Mouse (Mus musculus) limb, embryonic 10.5 days (tissue): ENCODE results near the gene Aprt. TPM values are rescaled to one million over a fixed set of nuclear protein-coding genes. Genes with fewer than 3 reads are reported as not detected.
"Not testable (repeated sequence)": the region's sequence is repeated elsewhere in the genome, so short reads cannot be mapped to it uniquely, and the experiment has no call there.

Source experiments
- DNase-seq: peaks from one replicate; pipeline ENCODE4 v3.0.0-alpha.2; 2017; ENCODE audit warnings: low spot score
- H3K27ac ChIP-seq: fragments of 300-500 bp; sonication (generic); 2 replicates; pipeline ENCODE4 v1.5.1; 2016; ENCODE audit warnings: mild to moderate bottlenecking
- H3K27me3 ChIP-seq: fragments of 300-500 bp; sonication (generic); 2 replicates; pipeline ENCODE4 v1.6.1; 2016; ENCODE audit warnings: low read depth, mild to moderate bottlenecking; ENCODE audit not compliant: poor library complexity, severe bottlenecking
- H3K36me3 ChIP-seq: fragments of 300-500 bp; sonication (generic); 2 replicates; pipeline ENCODE4 v1.6.1; 2016; ENCODE audit warnings: mild to moderate bottlenecking, moderate library complexity
- H3K4me1 ChIP-seq: fragments of 300-500 bp; sonication (generic); 2 replicates; pipeline ENCODE4 v1.6.1; 2016
- H3K4me3 ChIP-seq: fragments of 300-500 bp; sonication (generic); 2 replicates; pipeline ENCODE4 v1.5.1; 2016; ENCODE audit warnings: mild to moderate bottlenecking, moderate library complexity
- H3K9me3 ChIP-seq: fragments of 300-500 bp; sonication (generic); replicated peaks from 2 replicates; pipeline ENCODE4 v1.6.1; 2016; ENCODE audit warnings: mild to moderate bottlenecking
- WGBS: fragments of 180-500 bp; shearing (Covaris S2); methylation state at CpG from one replicate; pipeline ENCODE4 v1.1.7; 2016; 5-methylcytosine and 5-hydroxymethylcytosine counted together
- polyA plus RNA-seq: library from polyadenylated mRNA; unstranded; fragments of >200 nt; fragmentation: Nextera tagmentation; extraction: Ambion mirVana; gene quantifications from 2 replicates; pipeline ENCODE4 v1.2.1, GENCODE M21; 2016

Aprt gene
- polyA plus RNA-seq, 1 experiment from 2014 or later: 285 TPM

GRCm38 (mm10) chr8:122579196-122579595 is 2.5 kb upstream of the Aprt start:
- peaks cover 80% of the 10 kb centered on the region for H3K4me1 ChIP-seq
- H3K9me3 ChIP-seq: no peaks in the 10 kb centered on the region
- 33% methylated on average over 7 of the region's 7 CpGs for WGBS
- no peaks in the 10 kb centered on the region for H3K27me3 ChIP-seq
- H3K27ac ChIP-seq: peak overlapping the region; percentile 69
- no peak for DNase-seq
- peaks cover 12% of the 10 kb centered on the region for H3K36me3 ChIP-seq
- H3K4me3 ChIP-seq: peak overlapping the region; percentile 4; the same call in 1 of the 2 replicates

DNA sequence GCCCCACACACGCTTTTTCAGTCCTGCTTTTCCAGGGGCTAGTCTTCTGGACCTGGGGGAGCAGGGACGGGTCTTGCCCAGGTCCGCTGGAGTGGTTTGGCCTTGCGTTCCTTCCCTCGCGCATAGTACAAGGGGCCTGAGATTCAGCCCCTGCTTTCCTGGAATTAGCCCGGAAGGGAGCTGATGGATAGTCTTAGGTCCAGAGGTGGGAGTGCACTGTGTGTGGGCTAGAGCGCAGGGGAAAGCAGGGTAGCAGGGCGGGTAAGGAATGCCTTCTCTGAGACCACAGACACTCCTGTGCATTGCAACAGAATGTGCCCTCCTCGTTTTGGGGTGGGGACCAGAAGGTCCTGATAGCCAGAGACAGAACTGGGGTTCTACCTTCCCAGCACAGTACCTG is 407 bp upstream of the Aprt start:
- H3K4me1 ChIP-seq: peaks cover 72% of the 10 kb centered on the region
- no peak for DNase-seq
- 40% methylated on average over 10 of the region's 10 CpGs for WGBS
- H3K4me3 ChIP-seq: peak overlapping the region; percentile 71
- no peaks in the 10 kb centered on the region for H3K27me3 ChIP-seq
- peak overlapping the region; percentile 87 for H3K27ac ChIP-seq
- no peaks in the 10 kb centered on the region for H3K9me3 ChIP-seq
- H3K36me3 ChIP-seq: peaks cover 32% of the 10 kb centered on the region

DNA sequence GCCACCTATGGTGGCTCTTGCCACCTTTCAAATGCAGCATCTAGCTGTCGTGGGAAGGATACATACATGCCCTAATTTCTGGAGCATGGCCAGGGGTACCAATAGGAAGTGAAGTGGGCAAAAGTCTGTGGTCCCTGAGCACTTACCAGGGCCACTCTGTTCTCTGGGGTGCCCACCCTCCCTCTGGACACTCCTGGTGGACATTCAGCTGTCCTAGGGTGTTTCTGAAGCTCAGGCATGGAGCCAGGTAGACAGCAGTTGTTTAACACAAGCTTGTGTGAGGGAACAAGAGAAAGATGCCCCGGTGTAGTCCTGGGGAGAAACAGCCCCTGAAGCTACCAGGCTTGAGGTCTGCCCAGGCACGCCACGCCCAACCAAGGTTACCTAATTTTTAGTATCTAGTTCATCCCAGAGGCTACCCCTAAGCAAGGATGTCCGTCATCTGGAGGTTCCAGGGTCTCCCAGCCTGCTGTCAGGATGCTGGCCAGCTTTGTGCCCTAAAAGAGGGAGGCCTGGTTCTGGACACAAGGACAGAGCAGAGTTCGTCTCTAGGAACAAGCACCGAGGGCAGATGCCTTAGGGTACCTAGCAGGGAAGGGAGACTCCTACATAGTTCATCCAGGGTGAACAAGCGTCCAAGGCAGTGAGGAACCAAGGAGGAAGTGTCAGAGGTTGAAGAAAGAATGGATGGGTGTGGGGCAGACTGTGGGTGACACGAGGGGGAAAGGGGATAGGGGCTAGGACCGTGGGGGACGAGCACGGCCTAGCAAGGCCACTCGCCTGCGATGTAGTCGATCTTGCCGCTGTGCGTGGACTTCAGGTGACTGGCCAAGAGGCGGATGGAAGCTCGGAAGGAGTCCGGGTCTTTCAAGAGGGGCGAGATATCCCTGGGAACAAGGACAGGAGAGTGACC is 718 bp downstream of the Aprt start:
- Histone ChIP-seq H3K4me1 (peaks cover 73% of the 10 kb centered on the region), H3K9me3 (no peaks in the 10 kb centered on the region), H3K27ac (peak overlapping the region; percentile 87), H3K36me3 (peaks cover 44% of the 10 kb centered on the region), H3K27me3 (no peaks in the 10 kb centered on the region), H3K4me3 (peak overlapping the region; percentile 71)
- WGBS: 18% methylated on average over 21 of the region's 21 CpGs
- no peak for DNase-seq

GRCm38 (mm10) chr8:122575286-122575685 is 1.4 kb downstream of the Aprt start:
- peaks cover 51% of the 10 kb centered on the region for H3K36me3 ChIP-seq
- 80% methylated on average over 8 of the region's 8 CpGs for WGBS
- H3K4me3 ChIP-seq: peak overlapping the region; percentile 71
- no peaks in the 10 kb centered on the region for H3K27me3 ChIP-seq
- DNase-seq: no peak
- peaks cover 69% of the 10 kb centered on the region for H3K4me1 ChIP-seq
- H3K9me3 ChIP-seq: no peaks in the 10 kb centered on the region
- no peak overlapping the region; the same call in 1 of the 2 replicates for H3K27ac ChIP-seq

- Histone ChIP-seq H3K27ac (no peak overlapping the region; the same call in 1 of the 2 replicates), H3K4me3 (peak overlapping the region; percentile 71), H3K36me3 (peaks cover 56% of the 10 kb centered on the region), H3K4me1 (peaks cover 68% of the 10 kb centered on the region), H3K27me3 (no peaks in the 10 kb centered on the region), H3K9me3 (no peaks in the 10 kb centered on the region)
- no peak for DNase-seq
- 38% methylated on average over 10 of the region's 10 CpGs for WGBS
Observed at GRCm38 (mm10) chr8:122574667-122575251, 1.9 kb downstream of the Aprt start.

- H3K27me3 ChIP-seq: no peaks in the 10 kb centered on the region
- 50% methylated on average over 3 of the region's 3 CpGs for WGBS
- H3K4me1 ChIP-seq: peaks cover 68% of the 10 kb centered on the region
- DNase-seq: no peak
- no peaks in the 10 kb centered on the region for H3K9me3 ChIP-seq
- 0 out of 2 replicates have a peak overlapping the region, but pooled peaks have one; percentile 71 for H3K4me3 ChIP-seq
- no peak overlapping the region; the same call in 1 of the 2 replicates for H3K27ac ChIP-seq
- H3K36me3 ChIP-seq: peaks cover 61% of the 10 kb centered on the region
Observed at GRCm38 (mm10) chr8:122574264-122574663, 2.4 kb downstream of the Aprt start.

DNA sequence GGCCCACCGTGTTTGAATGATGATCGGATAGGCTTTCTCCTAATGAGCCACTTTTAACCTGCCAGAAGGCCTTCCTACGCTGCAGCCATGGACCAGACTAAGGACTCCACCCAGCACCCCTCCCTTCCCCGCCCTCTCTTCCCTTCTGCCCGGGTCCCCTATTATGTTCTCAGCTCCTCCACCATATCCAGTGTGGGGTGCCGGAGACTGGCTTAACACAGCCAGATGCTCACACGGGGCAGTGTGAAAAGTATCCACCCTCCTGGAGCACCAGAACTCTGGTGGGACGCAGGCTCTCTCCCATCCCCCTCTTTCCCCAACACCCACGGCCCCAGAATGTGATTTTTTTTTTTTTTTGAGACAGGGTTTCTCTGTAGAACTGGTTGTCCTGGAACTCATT is 3.1 kb downstream of the Aprt start:
- Histone ChIP-seq H3K27me3 (no peaks in the 10 kb centered on the region), H3K4me3 (no peak overlapping the region), H3K36me3 (peaks cover 67% of the 10 kb centered on the region), H3K9me3 (no peaks in the 10 kb centered on the region), H3K4me1 (peaks cover 68% of the 10 kb centered on the region), H3K27ac (no peak overlapping the region)
- WGBS: 69% methylated on average over 9 of the region's 9 CpGs
- DNase-seq: no peak

DNA sequence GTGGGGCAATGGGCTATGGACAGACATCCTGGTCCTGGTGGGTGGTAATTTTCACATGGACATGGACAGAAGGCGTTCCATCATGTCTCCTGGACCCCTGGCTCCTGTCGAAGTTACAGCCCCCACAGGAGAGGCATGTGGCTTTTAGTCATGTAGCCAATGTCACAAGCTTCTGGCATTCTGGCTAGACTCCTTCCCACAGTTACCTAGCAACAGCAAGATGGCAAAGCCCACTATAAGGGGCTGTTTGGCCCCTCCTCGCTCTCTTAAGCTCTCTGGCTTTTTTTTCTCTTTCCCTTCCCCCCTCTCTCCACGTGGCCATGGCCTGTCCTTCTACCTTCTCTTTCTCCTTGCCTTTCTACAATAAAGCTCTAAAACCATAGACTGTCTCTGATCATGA is 3.5 kb downstream of the Aprt start:
- H3K36me3 ChIP-seq: peaks cover 67% of the 10 kb centered on the region
- not testable (repeated sequence) for H3K27ac ChIP-seq
- WGBS: 54% methylated on average over 4 of the region's 4 CpGs

DNA sequence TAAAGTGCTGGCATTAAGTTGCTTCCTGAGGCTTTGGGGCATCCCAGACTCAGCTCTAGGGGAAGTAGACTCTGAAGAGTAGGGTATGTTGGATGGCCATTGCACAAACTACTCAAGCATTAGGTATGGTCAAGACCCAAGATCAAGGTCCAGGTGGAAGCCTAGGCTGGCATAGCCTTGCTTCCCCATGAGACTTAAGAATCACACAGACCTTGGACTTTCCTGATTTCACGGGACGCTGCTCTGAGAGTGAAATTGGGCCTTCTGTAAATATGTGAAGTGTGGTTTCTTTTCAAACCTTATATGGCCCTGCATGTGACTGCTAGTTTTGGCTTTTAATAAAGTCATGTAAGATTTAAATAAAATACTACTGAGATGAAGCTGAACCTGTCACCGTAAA is 4.0 kb downstream of the Aprt start:
- Histone ChIP-seq H3K9me3 (no peaks in the 10 kb centered on the region), H3K4me3 (no peak overlapping the region), H3K4me1 (peaks cover 66% of the 10 kb centered on the region), H3K27me3 (no peaks in the 10 kb centered on the region), H3K27ac (no peak overlapping the region), H3K36me3 (peaks cover 67% of the 10 kb centered on the region)
- DNase-seq: no peak
- 94% methylated on average over 3 of the region's 3 CpGs for WGBS

More for the DNA sequence above, 3.5 kb downstream of the Aprt start:
- not testable (repeated sequence) for H3K27me3 ChIP-seq, DNase-seq, H3K9me3 ChIP-seq, H3K4me3 ChIP-seq
- peaks cover 65% of the 10 kb centered on the region for H3K4me1 ChIP-seq

- DNase-seq: no peak
- Histone ChIP-seq H3K4me1 (peaks cover 67% of the 10 kb centered on the region), H3K9me3 (no peaks in the 10 kb centered on the region), H3K4me3 (no peak overlapping the region), H3K27ac (no peak overlapping the region), H3K27me3 (no peaks in the 10 kb centered on the region), H3K36me3 (peaks cover 67% of the 10 kb centered on the region)
- WGBS: 97% methylated on average over 17 of the region's 17 CpGs
Observed at GRCm38 (mm10) chr8:122571750-122572267, 4.9 kb downstream of the Aprt start.

DNA sequence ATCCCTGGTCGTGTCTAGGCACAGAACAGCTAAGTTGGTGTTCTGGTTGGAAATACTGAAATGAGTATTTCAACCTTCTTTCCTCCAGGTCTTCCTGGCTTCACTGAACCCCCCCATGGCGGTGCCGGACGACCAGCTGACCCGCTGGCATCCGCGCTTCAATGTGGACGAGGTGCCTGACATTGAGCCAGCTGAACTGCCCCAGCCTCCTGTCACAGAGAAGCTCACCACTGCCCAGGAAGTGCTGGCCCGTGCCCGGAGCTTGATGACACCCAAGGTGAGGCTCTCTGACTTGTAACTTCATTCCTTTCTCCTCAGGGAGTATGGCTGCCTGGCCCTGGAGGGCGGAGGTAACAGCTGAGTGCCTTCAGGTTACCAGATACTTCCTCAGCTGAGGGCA is 5.6 kb downstream of the Aprt start:
- Histone ChIP-seq H3K27me3 (no peaks in the 10 kb centered on the region), H3K27ac (no peak overlapping the region), H3K36me3 (peaks cover 67% of the 10 kb centered on the region), H3K9me3 (no peaks in the 10 kb centered on the region), H3K4me3 (no peak overlapping the region), H3K4me1 (peaks cover 67% of the 10 kb centered on the region)
- DNase-seq: no peak
- WGBS: 95% methylated on average over 11 of the region's 11 CpGs

- Histone ChIP-seq H3K9me3 (no peaks in the 10 kb centered on the region), H3K27me3 (no peaks in the 10 kb centered on the region), H3K4me1 (peaks cover 57% of the 10 kb centered on the region), H3K27ac (no peak overlapping the region), H3K36me3 (peaks cover 63% of the 10 kb centered on the region), H3K4me3 (peak overlapping the region; percentile 98)
- no peak for DNase-seq
- WGBS: 97% methylated on average over 16 of the region's 16 CpGs
Observed at GRCm38 (mm10) chr8:122569996-122570395, 6.7 kb downstream of the Aprt start.

DNA sequence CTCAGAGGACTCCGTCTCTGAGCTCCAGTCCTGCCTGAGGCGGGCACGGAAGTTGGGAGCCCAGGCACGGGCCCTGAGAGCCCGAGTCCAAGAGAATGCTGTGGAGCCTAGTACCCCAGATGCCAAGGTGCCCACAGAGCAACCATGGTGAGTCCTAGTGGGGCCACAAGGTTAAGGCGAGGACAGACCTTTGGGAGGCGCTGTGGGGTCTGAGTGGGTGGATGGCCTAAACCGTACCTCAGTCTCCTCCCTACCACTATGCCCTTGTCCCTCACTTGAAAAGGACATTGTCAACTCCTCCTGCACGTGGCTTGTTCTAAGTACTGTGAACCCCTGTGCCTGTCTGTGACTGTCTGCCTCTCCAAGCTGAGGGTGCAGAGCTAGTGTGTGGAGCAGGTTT is 7.4 kb downstream of the Aprt start:
- DNase-seq: no peak
- 85% methylated on average over 9 of the region's 9 CpGs for WGBS
- Histone ChIP-seq H3K9me3 (no peaks in the 10 kb centered on the region), H3K4me3 (peak overlapping the region; percentile 98), H3K4me1 (peaks cover 56% of the 10 kb centered on the region), H3K27ac (peak overlapping the region; percentile 98), H3K36me3 (peaks cover 60% of the 10 kb centered on the region), H3K27me3 (no peaks in the 10 kb centered on the region)
